Mouse (Mus musculus) monocyte, adult 5-6 weeks (primary cell): ENCODE results near the gene Rin2. TPM values are rescaled to one million over a fixed set of nuclear protein-coding genes. Genes with fewer than 3 reads are reported as not detected.

Experiments used
- ATAC-seq: fragments of 153-309, 156-312 bp; replicated peaks from 2 replicates; pipeline ENCODE4 v1.8.0; 2017; ENCODE audit warnings: mild to moderate bottlenecking; ENCODE audit not compliant: low TSS enrichment, insufficient number of reproducible peaks, severe bottlenecking, poor library complexity, low FRiP score
- total RNA-seq: library from RNA; stranded (forward); fragments of 200-1000, 200-491, 200-594 nt; gene quantifications from 3 replicates; pipeline ENCODE4 v1.2.3, GENCODE M21; 2017

The Rin2 gene
- total RNA-seq, 1 experiment from 2014 or later: 46.6 TPM

DNA sequence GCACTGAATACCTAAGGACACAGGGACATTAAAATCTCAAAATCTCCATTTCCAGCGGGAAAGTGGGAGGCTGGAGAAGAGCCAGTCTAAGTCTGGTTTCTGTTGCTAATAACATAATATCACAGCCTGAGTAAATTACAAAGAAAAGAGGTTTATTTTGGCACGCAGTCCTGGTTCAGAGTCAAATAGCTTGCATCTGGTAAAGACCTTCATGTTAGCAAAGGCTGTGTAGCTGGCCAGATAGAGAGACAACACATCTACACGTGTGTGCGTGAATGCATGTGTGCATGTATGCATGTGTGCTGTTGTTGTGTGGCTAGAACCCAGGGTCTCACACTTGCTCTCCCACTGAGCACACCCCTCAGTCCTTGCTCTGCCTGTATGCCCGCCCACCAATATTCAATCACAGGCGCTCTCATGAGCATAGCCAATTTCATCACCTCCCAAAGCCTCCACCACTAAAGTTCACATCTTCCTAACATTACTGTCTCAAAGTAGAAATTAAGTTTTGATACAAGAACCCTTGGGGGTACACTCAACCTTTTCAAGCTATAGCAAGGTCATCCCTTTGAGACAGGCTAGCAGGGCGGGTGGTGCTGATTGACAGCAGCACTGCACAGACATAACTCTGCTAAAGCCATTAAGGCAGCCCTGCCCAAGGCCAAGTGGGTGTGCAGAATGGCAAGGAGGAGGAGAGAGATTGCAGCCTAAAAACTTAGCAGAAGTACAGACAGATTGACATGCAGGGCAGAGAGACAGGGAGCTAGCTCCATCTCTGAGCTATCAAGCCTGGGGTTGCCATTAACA lies 95.9 kb downstream of the Rin2 start:
- no peak for ATAC-seq

DNA sequence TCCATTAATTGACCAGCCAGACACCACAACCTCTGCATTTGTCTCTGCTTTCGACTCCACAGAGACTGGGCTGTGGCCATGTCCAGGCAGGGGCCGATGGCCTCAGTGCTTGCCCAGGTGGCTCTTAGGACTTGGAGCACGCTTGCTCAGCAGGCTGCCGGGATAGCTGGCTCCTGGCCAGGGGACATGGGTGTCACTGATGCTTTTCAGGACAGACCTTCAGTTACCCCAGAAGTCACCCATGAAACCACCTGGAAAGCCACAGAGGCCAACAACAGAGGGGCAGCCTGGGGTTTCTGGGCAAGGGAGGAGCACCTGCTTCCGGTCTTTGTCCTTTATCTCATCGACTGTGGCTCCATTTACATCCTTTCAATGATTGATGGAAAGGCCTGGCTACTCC lies 108.2 kb downstream of the Rin2 start:
- ATAC-seq: no peak

GRCm38 (mm10) chr2:145784246-145784935 lies 109.4 kb downstream of the Rin2 start:
- no peak for ATAC-seq

GRCm38 (mm10) chr2:145784964-145785363 lies 109.9 kb downstream of the Rin2 start:
- no peak for ATAC-seq

- no peak for ATAC-seq
These were observed 111.0 kb downstream of the Rin2 start for GRCm38 (mm10) chr2:145785758-145786617.

GRCm38 (mm10) chr2:145786618-145786932 lies 111.6 kb downstream of the Rin2 start:
- ATAC-seq: no peak

- ATAC-seq: no peak
These were observed 112.5 kb downstream of the Rin2 start for GRCm38 (mm10) chr2:145787486-145787885.

DNA sequence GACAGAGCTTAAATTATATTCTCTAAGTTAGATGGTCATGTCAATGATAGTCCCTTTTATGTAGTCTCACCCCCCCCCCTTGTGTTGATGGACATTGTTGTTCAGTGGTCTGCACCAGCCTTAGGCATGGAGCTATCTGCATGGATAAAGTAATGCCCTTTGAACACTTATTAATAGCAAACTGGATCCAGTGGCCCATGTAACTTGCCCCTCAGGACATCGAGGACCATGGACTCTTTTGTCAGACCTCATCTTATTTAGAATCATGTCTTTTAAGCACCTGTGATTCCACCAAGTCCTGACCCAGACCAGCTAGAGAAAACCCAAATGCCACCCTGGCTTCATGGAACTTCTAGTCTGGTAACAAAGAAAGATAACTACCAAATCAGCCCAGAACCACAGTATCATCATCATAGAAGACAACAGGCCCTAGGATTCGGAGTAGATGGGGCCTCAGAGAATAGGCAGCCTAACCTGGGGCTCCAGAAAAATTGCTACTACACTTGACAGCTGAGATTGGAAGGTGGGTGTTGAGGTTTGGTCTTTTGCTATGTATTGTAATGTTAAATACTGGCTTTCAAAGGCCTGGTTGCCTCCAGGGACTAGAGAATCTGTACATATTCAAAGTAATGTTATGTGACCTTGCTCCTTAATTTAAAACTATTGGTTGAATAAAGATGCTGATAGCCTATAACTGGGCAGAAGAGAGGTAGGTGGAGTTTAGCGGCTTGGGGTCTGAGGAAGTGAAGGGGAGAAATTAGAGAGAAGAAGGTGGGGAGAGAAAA lies 113.7 kb downstream of the Rin2 start:
- ATAC-seq: no peak

DNA sequence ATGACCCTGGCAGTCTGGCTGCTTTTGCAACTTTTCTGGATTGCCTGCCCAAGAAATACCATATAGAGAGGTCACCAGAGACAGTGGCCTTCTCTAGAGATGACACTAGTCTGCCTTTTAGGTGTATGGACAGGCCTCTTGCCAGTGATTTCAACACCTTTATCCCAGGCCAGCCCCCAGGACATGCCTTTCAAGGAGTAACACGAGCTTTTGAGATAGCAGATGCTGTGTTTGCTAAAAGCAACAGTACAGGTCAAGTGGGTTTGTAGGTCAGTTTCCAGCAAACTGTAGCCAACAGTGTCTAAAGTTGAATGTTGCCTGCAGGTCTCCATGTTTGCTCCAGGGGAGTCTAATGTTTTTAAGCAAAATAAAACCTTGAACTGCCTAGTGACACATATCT lies 118.7 kb downstream of the Rin2 start:
- no peak for ATAC-seq

GRCm38 (mm10) chr2:145794318-145794954 lies 119.4 kb downstream of the Rin2 start:
- peak; percentile 60 for ATAC-seq

GRCm38 (mm10) chr2:145797851-145798250 lies 122.8 kb downstream of the Rin2 start:
- no peak for ATAC-seq

GRCm38 (mm10) chr2:145798954-145799353 lies 123.9 kb downstream of the Rin2 start:
- ATAC-seq: no peak

- ATAC-seq: no peak
These were observed 126.5 kb downstream of the Rin2 start for GRCm38 (mm10) chr2:145801322-145802052.

DNA sequence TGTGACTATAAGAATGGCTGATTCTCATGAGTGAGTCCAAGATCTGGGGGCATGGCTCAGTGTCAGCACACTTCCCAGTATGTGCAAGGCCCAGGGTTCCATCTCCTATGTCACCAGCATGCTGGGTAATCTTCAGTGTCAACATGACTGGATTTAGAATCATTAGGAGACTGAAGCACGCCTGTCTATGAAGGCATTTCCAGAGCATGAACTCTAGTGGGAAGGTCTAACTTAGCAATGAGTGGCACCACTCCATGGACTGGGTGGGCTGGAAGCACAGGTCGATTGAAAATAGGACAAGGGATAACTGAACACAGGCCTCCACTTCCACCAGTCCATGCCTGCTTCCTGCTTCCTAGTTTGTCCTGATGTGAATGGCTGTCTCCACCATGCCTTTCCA lies 127.6 kb downstream of the Rin2 start:
- no peak for ATAC-seq

- no peak for ATAC-seq
These were observed 128.9 kb downstream of the Rin2 start for GRCm38 (mm10) chr2:145803822-145804342.

DNA sequence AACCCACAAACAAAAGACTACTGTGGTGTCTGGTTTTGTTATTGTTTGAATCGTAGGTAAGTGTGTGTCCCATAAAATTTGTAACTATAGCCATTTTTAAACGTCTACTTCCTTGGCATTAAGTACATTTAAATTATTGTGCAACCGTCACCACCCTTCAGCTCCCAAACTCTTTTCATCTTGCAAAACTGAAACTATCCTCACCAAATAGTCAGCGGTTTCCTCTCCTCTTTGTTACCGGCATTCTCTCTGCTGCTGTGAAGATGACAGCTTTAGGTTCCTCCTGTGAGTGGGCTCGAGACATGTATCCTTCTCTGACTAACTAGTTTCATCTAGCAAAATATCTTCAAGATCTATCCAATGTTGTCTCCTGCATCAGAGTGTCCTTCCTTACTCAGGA lies 129.5 kb downstream of the Rin2 start:
- ATAC-seq: peak; percentile 46; the same call in 1 of the 2 replicates

GRCm38 (mm10) chr2:145807276-145807675 lies 132.3 kb downstream of the Rin2 start:
- no peak for ATAC-seq
